Mouse (Mus musculus) liver, embryonic 13.5 days (tissue): ENCODE data around the gene Wdr13. TPM values are rescaled to one million over a fixed set of nuclear protein-coding genes. Genes with fewer than 3 reads are reported as not detected.

ENCODE experiments used
- ATAC-seq: fragments of 200-750 bp; cut with Nextera tagmentation; 2 replicates; pipeline ENCODE4 v1.8.0; 2017; ENCODE audit warnings: low read depth, mild to moderate bottlenecking, moderate number of reproducible peaks, moderate library complexity
- DNase-seq: peaks from one replicate; pipeline ENCODE4 v3.0.0; 2022
- H3K27ac ChIP-seq: fragments of 300-500 bp; sonication (generic); 2 replicates; pipeline ENCODE4 v1.5.1; 2015; ENCODE audit warnings: moderate library complexity, mild to moderate bottlenecking, inconsistent platforms
- H3K27me3 ChIP-seq: fragments of 300-500 bp; sonication (generic); 2 replicates; pipeline ENCODE4 v1.6.1; 2015; ENCODE audit warnings: mild to moderate bottlenecking, inconsistent platforms
- H3K36me3 ChIP-seq: fragments of 300-500 bp; sonication (generic); 2 replicates; pipeline ENCODE4 v1.6.1; 2015; ENCODE audit warnings: mild to moderate bottlenecking, inconsistent platforms
- H3K4me1 ChIP-seq: fragments of 300-500 bp; sonication (generic); replicated peaks from 2 replicates; pipeline ENCODE4 v1.6.1; 2015; ENCODE audit warnings: inconsistent platforms
- H3K4me2 ChIP-seq: fragments of 300-500 bp; sonication (generic); 2 replicates; pipeline ENCODE4 v1.6.1; 2015; ENCODE audit warnings: inconsistent platforms, mild to moderate bottlenecking, moderate library complexity
- H3K4me3 ChIP-seq: fragments of 300-500 bp; sonication (generic); replicated peaks from 2 replicates; pipeline ENCODE4 v1.5.1; 2015; ENCODE audit warnings: mild to moderate bottlenecking, inconsistent platforms
- H3K9ac ChIP-seq: fragments of 300-500 bp; sonication (generic); 2 replicates; pipeline ENCODE4 v1.6.1; 2015; ENCODE audit warnings: mild to moderate bottlenecking, inconsistent platforms
- H3K9me3 ChIP-seq: fragments of 300-500 bp; sonication (generic); replicated peaks from 2 replicates; pipeline ENCODE4 v1.6.1; 2016; ENCODE audit warnings: inconsistent platforms
- WGBS: fragments of 180-500 bp; shearing (Covaris S2); methylation state at CpG from one replicate; pipeline ENCODE4 v1.1.7; 2015; ENCODE audit not compliant: insufficient replicate concordance; 5-methylcytosine and 5-hydroxymethylcytosine counted together
- polyA plus RNA-seq: library from polyadenylated mRNA; unstranded; fragments of >200 nt; fragmentation: Nextera tagmentation; extraction: Ambion mirVana; gene quantifications from 2 replicates; pipeline ENCODE4 v1.2.1, GENCODE M21; 2015

The Wdr13 gene
- 6.8 and 7.1 TPM in 2 replicates for polyA plus RNA-seq

DNA sequence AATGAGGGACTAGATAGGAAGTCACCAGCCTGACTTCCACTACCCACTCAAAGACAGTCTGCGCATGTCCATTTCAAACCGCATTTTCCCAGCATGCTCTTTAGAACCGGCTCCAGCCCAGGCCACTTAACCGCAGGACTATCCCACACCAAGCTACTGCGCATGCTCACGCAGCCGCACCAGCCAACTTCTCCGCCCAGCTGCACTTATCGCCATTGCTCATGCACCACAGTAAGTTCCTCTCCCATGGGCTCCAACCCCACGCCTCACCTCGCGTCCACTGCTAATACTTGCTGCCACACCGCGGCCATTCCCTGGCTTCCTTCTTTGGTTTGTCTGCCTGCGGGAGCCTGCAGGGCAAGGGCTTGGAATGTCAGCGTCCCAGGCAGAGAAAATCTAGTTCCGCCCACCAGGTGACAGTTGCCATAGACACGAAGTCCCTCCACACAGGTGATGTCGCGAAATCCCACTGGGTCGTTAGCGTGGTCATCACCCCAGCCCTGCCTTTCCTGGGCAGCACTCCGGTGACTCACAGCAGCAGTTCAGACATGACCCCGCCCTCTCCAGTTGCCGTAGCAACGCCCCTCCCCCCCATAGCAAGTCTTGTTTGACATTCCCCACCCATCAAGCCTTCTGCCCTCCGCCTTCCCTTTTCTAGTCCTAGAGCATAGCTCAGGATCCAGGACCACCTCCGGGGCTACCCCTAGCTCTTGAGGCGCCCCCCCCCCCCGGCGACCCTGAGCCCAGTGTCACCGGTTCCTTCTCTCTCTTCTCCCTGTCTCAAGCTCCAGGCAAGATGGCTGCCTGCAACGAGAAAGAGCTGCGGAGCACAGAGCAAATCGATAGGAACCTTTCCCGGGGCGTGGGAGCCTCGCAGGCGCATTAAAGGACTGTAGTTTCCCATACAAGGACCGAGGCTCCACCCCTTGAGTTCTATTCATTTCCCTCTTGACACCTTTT, at the start of gene Wdr13:
Wdr13 (minus strand) TSS at position 876 of the 960 bp plus-strand sequence.
- peak within 1 kb of the TSS; percentile 98 for H3K27ac ChIP-seq
- H3K9me3 ChIP-seq = no peaks in the 10 kb centered on the region
- WGBS = 13% methylated on average over 39 of the region's 40 CpGs
- H3K9ac ChIP-seq = peak within 1 kb of the TSS; percentile 77
- H3K4me1 ChIP-seq = peaks cover 17% of the 10 kb centered on the region
- DNase-seq = peak; percentile 85
- peak within 1 kb of the TSS; percentile 65 for H3K4me3 ChIP-seq
- ATAC-seq = peak; percentile 90
- H3K4me2 ChIP-seq = peak within 1 kb of the TSS; percentile 84
- H3K27me3 ChIP-seq = no peaks in the 10 kb centered on the region
- H3K36me3 ChIP-seq = peaks cover 35% of the 10 kb centered on the region

DNA sequence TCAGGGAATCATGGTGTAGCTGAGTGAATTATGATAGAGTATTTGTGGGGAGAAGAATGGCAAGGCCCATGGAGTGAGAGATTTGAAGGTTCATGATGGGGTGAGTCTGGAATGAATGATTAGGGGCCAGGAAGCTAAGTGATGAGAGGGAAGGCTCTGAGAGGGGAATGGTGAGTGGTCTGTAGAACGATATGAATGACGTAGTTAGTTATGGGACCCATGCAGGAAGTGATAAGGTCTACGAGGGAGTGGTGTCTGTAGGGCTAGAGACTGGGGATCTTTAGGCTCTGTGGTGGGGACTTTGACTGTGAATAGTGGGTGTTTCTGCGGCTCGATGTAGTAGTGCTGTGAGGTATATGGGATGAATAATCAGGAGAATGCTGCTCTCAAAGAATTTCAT, 47.0 kb upstream of the Wdr13 start:
- H3K4me3 ChIP-seq = no peak overlapping the region
- H3K36me3 ChIP-seq = no peaks in the 10 kb centered on the region
- peak; percentile 17; the same call in 1 of the 2 replicates for ATAC-seq
- H3K27ac ChIP-seq = no peak overlapping the region
- H3K9me3 ChIP-seq = no peaks in the 10 kb centered on the region
- H3K9ac ChIP-seq = no peak overlapping the region
- WGBS = 33% methylated on average over 5 of the region's 5 CpGs
- no peak for DNase-seq
- peaks cover 17% of the 10 kb centered on the region for H3K4me1 ChIP-seq
- no peak overlapping the region for H3K4me2 ChIP-seq
- no peaks in the 10 kb centered on the region for H3K27me3 ChIP-seq

DNA sequence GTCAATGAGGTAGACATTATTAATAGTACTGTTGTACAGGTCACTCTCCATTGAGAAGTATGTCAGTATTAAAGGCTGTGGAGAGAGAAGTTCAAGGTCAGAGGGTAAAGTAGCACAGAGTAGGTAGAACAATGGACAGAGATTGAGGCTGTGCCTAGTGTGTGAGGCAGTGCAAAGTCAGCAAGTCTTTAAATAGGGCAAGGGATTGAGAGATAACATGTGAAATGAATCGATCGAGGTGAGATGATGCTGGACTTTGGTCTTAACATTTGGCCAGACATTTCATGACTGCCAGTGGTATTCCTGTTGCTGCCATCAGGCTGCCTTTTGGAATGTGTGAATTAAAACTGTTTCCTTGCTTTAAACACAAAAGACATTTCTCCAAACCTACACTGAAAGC, 46.2 kb upstream of the Wdr13 start:
- DNase-seq (no peak), ATAC-seq (no peak)
- H3K9ac ChIP-seq = no peak overlapping the region
- WGBS = 74% methylated on average over 2 of the region's 2 CpGs
- no peak overlapping the region for H3K4me2 ChIP-seq
- H3K27ac ChIP-seq = no peak overlapping the region
- no peaks in the 10 kb centered on the region for H3K36me3 ChIP-seq
- H3K4me3 ChIP-seq = no peak overlapping the region
- no peaks in the 10 kb centered on the region for H3K9me3 ChIP-seq
- H3K4me1 ChIP-seq = peaks cover 22% of the 10 kb centered on the region
- no peaks in the 10 kb centered on the region for H3K27me3 ChIP-seq

DNA sequence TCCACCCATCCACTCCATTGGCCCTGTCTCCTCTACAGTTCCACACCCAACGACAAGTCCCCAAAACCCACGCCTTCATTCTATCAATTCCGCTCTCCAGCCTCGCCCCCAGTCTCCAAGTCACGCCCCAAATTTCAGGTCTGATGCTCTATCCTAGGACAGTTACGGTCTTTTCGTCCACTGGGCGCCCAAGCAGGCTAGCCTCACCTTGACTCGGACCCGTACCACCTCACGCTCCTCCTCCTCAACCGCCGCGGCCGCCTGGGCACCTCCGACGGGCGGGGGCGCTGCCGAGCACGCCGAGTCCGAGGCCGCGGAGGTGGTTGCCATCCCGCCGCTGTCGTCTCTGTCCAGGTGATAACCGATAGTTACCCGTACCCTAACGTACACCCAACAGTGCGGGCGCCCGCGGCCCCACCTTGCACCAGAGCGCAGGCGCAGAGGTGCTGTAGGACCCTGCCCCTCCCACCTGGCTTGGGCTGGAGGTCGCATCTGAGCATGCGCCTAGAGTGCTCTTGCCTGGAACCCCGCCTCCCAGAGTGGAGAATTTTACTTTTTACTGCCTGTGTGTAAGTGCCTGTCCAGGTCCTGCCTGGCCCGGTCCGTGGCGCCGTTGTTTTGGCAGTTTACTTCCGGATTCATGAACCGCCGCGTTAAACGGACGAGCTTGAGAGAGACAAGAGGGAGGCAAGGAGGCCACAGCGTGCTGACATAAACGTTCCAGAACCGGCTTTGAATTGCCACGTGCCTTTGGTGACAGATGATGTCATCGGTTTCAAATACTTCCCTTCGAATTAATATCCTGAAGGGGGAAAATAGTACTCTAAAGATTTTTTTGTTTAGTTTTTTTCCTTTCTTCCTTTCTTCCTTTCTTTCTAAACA, 43.1 kb upstream of the Wdr13 start, which contains the start of gene Tbc1d25:
Tbc1d25 (minus strand) TSS at position 678 of the 882 bp plus-strand sequence.
- WGBS = 7% methylated on average over 56 of the region's 56 CpGs
- Histone ChIP-seq H3K4me3 (peak within 1 kb of the TSS; percentile 70), H3K27me3 (no peaks in the 10 kb centered on the region), H3K4me1 (peaks cover 22% of the 10 kb centered on the region), H3K36me3 (no peaks in the 10 kb centered on the region), H3K4me2 (peak within 1 kb of the TSS; percentile 72), H3K9ac (peak within 1 kb of the TSS; percentile 77), H3K27ac (peak within 1 kb of the TSS; percentile 87), H3K9me3 (no peaks in the 10 kb centered on the region)
- peak; percentile 80 for DNase-seq
- ATAC-seq = peak; percentile 95

DNA sequence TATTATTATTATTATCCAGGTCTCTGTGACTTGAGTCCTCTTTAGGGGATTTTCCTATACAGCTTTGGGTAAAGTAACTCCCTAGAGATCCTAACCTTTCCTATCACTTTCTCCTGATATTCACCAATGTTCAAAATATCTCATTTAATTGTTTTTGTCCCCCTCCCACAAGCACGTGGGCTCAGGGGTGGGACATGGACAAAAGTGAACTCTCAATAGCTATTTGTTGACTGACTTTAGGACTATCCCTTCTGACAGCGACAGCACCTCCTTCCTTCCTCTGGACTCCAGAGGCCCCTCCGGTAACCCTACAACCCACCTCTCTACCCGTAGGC, 42.4 kb upstream of the Wdr13 start:
- no peak for ATAC-seq
- Histone ChIP-seq H3K4me2 (peak overlapping the region; percentile 72), H3K27me3 (no peaks in the 10 kb centered on the region), H3K36me3 (no peaks in the 10 kb centered on the region), H3K27ac (peak overlapping the region; percentile 87), H3K4me1 (peaks cover 21% of the 10 kb centered on the region), H3K9me3 (no peaks in the 10 kb centered on the region), H3K4me3 (peak overlapping the region; percentile 70), H3K9ac (peak overlapping the region; percentile 77)
- 21% methylated on average over 4 of the region's 4 CpGs for WGBS
- no peak for DNase-seq

DNA sequence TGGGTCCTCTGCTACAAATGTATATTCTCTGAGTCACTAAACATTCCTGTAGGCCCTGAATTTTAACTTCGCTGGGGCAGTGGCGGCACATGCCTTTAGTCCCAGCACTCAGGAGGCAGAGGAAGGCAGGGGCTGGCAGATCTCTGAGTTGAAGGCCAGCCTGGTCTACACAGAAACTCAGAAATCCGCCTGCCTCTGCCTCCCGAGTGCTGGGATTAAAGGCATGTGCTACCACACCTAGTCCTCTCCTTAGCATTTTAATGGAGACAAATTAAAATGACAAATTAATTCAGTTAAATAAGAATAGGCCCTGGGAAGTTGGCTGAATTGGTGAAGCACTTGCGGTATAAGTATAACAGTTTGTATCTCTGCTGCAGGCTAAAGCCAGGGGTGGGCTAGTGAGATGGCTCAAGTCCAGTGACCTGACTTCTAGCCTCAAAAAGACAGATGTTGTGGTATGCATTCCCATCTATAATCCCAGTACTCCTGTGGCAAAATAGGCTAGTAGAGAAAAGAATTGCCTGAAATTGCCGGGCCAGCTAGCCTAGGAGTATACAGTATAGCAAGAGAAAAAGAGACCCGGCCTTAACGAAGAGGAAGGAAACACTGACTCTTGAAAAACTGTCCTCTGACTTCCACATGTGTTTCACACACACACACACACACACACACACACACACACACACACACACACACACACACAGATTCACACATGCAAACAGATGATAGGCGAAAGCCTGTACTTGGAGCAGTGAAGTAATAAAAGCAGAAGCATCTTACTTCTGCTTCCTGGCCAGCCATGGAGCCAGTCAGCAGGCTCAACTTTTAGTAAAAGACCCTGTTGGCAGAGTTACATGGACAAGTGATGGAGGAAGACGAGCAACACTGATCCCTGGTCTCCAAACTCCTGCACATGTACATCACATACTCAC, 35.3 kb upstream of the Wdr13 start:
- Histone ChIP-seq H3K4me2 (no peak overlapping the region), H3K27me3 (no peaks in the 10 kb centered on the region), H3K9me3 (no peaks in the 10 kb centered on the region), H3K4me1 (no peaks in the 10 kb centered on the region), H3K4me3 (no peak overlapping the region), H3K27ac (no peak overlapping the region), H3K9ac (no peak overlapping the region), H3K36me3 (peaks cover 2% of the 10 kb centered on the region; the same call in 1 of the 2 replicates)
- 73% methylated on average over 9 of the region's 10 CpGs for WGBS
- DNase-seq = no peak
- no peak for ATAC-seq

DNA sequence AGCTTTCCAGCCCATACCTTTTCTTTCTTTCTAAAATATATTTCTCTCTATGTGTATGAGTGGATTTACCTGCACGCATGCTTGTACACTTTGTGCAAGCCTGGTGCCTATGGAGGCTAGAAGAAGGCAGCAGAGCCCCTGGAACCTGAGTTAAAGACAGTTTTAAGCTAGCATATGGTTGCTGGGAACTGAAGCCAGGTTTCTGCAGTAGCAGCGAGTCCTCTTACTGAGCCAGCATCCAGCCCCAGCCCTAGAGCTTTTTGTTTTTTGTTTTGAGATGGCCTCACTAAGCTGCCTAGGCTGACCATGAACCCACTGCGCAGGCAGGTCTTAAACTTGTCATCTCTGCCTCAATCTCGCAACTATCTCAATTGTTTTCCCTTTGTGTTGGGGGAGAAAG, 31.8 kb upstream of the Wdr13 start:
- Histone ChIP-seq H3K4me2 (no peak overlapping the region), H3K36me3 (peaks cover 2% of the 10 kb centered on the region; the same call in 1 of the 2 replicates), H3K27ac (no peak overlapping the region), H3K4me1 (no peaks in the 10 kb centered on the region), H3K9ac (no peak overlapping the region), H3K9me3 (no peaks in the 10 kb centered on the region), H3K4me3 (no peak overlapping the region), H3K27me3 (no peaks in the 10 kb centered on the region)
- 78% methylated on average over 4 of the region's 4 CpGs for WGBS
- ATAC-seq (no peak), DNase-seq (no peak)

DNA sequence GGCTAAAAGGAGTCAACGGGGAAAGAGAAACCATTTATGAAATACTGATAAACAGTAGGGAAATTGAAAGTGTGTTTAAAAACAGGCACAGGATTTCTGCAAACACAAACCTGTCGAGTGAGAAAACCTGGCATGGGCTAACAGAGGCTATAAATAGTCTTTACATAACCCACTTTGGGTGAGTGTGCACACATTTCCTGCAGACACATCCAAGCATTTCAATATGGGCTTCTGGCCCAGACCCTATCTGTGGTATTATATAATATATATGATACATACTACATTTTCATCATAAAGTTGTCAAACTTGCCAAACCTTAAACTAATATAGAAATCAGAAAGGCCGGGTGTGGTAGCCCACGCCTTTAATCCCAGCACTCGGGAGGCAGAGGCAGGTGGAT, 30.4 kb upstream of the Wdr13 start:
- WGBS = 63% methylated on average over 5 of the region's 5 CpGs
- no peak overlapping the region for H3K4me2 ChIP-seq
- no peaks in the 10 kb centered on the region for H3K4me1 ChIP-seq
- no peaks in the 10 kb centered on the region for H3K27me3 ChIP-seq
- DNase-seq = no peak
- no peak for ATAC-seq
- H3K9ac ChIP-seq = no peak overlapping the region
- H3K27ac ChIP-seq = no peak overlapping the region
- 0 out of 2 replicates have a peak, but pooled peaks cover 4% of the 10 kb centered on the region for H3K36me3 ChIP-seq
- no peak overlapping the region for H3K4me3 ChIP-seq
- H3K9me3 ChIP-seq = no peaks in the 10 kb centered on the region

DNA sequence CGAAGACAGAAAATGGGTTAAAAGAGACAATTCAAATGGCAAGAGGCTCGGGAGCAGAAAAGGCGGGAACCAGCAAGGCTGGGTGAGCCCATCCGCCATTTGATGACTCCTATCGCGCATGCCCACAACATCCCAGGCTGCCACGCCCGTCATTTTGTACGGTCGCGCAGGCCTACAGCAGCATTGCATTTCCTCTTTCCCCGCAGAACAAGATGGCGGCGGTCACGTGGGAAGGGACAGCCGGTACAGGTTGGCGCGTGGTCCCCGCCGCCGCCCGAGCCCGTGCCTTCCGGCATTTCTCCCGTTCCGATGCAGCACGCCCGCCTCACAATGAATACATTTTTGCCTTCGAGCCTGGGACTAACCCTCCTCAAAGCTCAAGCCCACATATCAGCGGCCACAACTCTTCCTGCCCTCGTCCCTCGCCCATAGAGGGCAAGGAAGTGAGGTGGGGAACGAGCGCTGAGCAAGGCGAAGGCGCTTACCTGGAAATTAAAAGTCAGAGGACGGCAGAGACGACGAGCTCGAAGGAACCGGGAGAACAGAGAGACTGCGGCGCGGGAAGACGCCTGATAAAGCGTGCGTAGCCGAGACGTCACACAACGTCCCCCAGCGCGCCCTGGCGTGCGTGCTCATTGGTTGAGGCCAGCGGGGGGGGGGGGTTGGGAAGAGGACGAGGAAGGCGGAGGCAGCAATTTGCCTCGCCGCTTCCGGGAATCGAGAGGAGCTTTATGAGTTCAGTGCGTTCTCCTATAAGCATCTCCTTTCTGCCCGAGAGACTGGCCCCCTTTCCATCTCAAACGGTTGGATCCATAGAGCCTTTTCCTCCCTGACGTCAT, 12.7 kb upstream of the Wdr13 start, which contains the start of gene Rbm3:
Rbm3 (minus strand) TSS at position 728 of the 839 bp plus-strand sequence.
- WGBS = 17% methylated on average over 62 of the region's 65 CpGs
- peak; percentile 90 for ATAC-seq

DNA sequence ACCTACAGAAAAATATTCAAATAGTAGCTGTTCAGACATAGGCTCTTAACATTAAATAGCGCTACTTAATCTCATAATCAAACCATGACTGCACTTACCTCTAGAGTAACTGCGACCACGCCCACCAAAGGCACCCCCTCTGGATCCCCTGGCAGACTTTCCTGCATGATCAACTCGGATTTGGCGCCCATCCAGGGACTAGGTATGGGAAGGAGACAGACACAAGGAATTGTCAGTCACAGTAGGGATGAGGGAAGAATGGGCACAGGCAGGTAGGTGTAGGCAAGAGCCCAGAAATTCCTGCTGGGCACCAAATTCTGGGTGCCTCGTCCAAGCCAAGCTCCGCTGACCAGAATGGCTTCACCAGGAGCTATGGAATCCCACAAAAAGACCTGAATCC, 11.1 kb upstream of the Wdr13 start:
- Histone ChIP-seq H3K4me1 (peaks cover 36% of the 10 kb centered on the region), H3K9ac (peak overlapping the region; percentile 88), H3K27me3 (no peaks in the 10 kb centered on the region), H3K9me3 (no peaks in the 10 kb centered on the region), H3K4me2 (peak overlapping the region; percentile 91), H3K27ac (peak overlapping the region; percentile 94), H3K36me3 (peaks cover 52% of the 10 kb centered on the region), H3K4me3 (peak overlapping the region; percentile 74)
- DNase-seq = no peak
- 61% methylated on average over 7 of the region's 7 CpGs for WGBS
- ATAC-seq = no peak

More for the DNA sequence above, 12.7 kb upstream of the Wdr13 start, which contains the start of gene Rbm3:
- no peaks in the 10 kb centered on the region for H3K9me3 ChIP-seq
- peak within 1 kb of the TSS; percentile 88 for H3K9ac ChIP-seq
- H3K36me3 ChIP-seq = peaks cover 38% of the 10 kb centered on the region
- H3K4me3 ChIP-seq = peak within 1 kb of the TSS; percentile 74
- peak; percentile 83 for DNase-seq
- H3K27ac ChIP-seq = peak within 1 kb of the TSS; percentile 94
- peaks cover 36% of the 10 kb centered on the region for H3K4me1 ChIP-seq
- peak within 1 kb of the TSS; percentile 91 for H3K4me2 ChIP-seq
- no peaks in the 10 kb centered on the region for H3K27me3 ChIP-seq
